Mouse (Mus musculus): ENCODE measurements around the gene Olfr728.

Gene Olfr728

DNA sequence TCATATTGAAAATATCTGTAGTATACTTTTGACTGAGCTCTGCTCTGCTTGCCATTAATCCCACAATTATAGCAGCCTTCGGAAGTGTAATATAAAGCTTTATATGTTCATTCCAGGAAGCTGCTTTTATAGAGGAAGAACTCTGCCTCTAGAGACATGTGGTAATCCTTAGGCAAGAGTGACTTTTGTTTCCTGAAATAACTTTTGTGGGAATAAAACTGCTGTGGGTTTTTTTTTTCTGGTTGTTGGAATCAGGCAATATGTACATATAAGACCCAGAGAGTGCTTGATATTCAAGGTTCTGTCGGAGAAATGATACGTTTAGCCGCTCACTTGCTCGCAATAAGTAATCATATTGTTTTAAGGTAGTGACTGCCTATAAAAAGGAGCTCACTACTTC, at the start of gene Olfr728:
TSS of gene Olfr728 (minus strand) at position 101 of the 400 bp plus-strand sequence.
- ChIA-PET CTCF (no interaction called here), POLR2A (no interaction called here)

DNA sequence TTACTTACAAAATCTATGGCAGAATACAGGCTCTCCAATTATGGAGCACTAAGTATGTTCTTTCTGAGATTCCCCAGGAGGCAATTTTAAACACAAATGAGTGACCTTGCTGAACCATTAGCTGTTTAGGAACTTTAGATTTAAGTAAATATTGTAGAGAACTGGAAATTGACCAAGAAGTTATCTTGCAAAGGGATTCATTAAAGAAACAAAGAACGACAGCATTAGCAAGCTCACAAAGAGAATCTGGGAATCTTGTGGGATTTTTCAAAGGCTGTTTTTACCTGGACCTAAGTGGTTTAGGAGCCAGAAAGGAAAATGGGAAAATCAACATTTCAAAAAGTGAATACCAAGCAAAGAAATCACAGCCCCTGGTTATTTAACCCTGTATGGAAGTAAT, 45.6 kb upstream of the Olfr728 start, which contains the start of gene Olfr730:
TSS of gene Olfr730 (minus strand) at position 101 of the 400 bp plus-strand sequence.
- CTCF ChIA-PET, result no interaction called here

GRCm38 (mm10) chr14:50152810-50153209, 10.3 kb upstream of the Olfr728 start, which contains the start of gene Olfr729:
TSS of gene Olfr729 (minus strand) at chr14:50152910.
- CTCF ChIA-PET, result no interaction called here
- POLR2A ChIA-PET, result no interaction called here

More for the DNA sequence above, 45.6 kb upstream of the Olfr728 start, which contains the start of gene Olfr730:
- POLR2A ChIA-PET, result no interaction called here

GRCm38 (mm10) chr14:50122886-50123285, 19.6 kb downstream of the Olfr728 start, which contains the start of gene Olfr727:
TSS of gene Olfr727 (plus strand) at chr14:50123186.
- ChIA-PET POLR2A (no interaction called here), CTCF (no interaction called here)

GRCm38 (mm10) chr14:50090853-50091252, 51.6 kb downstream of the Olfr728 start, which contains the start of gene Olfr726:
TSS of gene Olfr726 (minus strand) at chr14:50090953.
- POLR2A ChIA-PET, result no interaction called here
- CTCF ChIA-PET, result no interaction called here

All from embryonic stem cell, embryonic (primary cell).